Mouse (Mus musculus): ENCODE measurements around the gene Abca14.

GRCm38 (mm10) chr7:120205989-120206388 is 2.2 kb downstream of the Abca14 start:
- TF ChIP-seq POLR2A (IDR thresholded peaks at IDR 0.05; ENCODE audit: low read depth, low read length) (no peak), CTCF (conservative IDR thresholded peaks at IDR 0.05 in 1 of 2, IDR thresholded peaks at IDR 0.05 in 1 of 2; ENCODE audit: low read depth in 2 of 2, low read length in 2 of 2) (no peak), MAFK (IDR thresholded peaks at IDR 0.05; ENCODE audit: insufficient replicate concordance, low read length) (no peak)

Data from CH12.LX (cell line).